Mouse (Mus musculus) CD4-positive naive resting alpha-beta T cell, adult 76 days (primary cell): Measurements from ENCODE around the gene Gm5065. TPM values are rescaled to one million over a fixed set of nuclear protein-coding genes. Genes with fewer than 3 reads are reported as not detected.

ENCODE experiments used
- total RNA-seq: library from RNA; stranded (reverse); gene quantifications from one replicate; pipeline ENCODE4 v1.2.4, GENCODE M21; 2023

Gene Gm5065
- total RNA-seq = not detected

GRCm38 (mm10) chr7:5350237-5350636, at the start of gene Gm5065:
TSS of gene Gm5065 (plus strand) at chr7:5350537.

GRCm38 (mm10) chr7:5350935-5351334, 598 bp downstream of the Gm5065 start, which contains the start of gene Nlrp2:
TSS of gene Nlrp2 (minus strand) at chr7:5351035.

Other genes with a start within 250 kb of the Gm5065 start
- gene Rfpl4, start 233.6 kb upstream of the Gm5065 start, total RNA-seq = not detected
- not detected for gene Rasl2-9, start 224.6 kb upstream of the Gm5065 start, total RNA-seq
- not detected for gene Vmn1r55, start 200.9 kb upstream of the Gm5065 start, total RNA-seq
- not detected for gene Vmn1r56, start 153.8 kb upstream of the Gm5065 start, total RNA-seq
- not detected for gene Vmn1r57, start 132.0 kb upstream of the Gm5065 start, total RNA-seq
- gene Nlrp2, start 498 bp downstream of the Gm5065 start, total RNA-seq = not detected
- not detected for gene Vmn1r58, start 62.9 kb downstream of the Gm5065 start, total RNA-seq
- gene Vmn1r59, start 106.2 kb downstream of the Gm5065 start, total RNA-seq = not detected
- gene Vmn2r28, start 143.4 kb downstream of the Gm5065 start, total RNA-seq = not detected
- not detected for gene Vmn1r60, start 196.8 kb downstream of the Gm5065 start, total RNA-seq